Mouse (Mus musculus): Measurements from ENCODE around the gene Gga2.

The Gga2 gene

GRCm38 (mm10) chr7:122012370-122012769, 8.7 kb downstream of the Gga2 start:
- DNase-seq (ENCODE audit: low read depth, low spot score), result no peak

GRCm38 (mm10) chr7:122000396-122000795, 20.6 kb downstream of the Gga2 start:
- no peak for DNase-seq (ENCODE audit: low read depth, low spot score)

GRCm38 (mm10) chr7:121995961-121996360, 25.1 kb downstream of the Gga2 start:
- DNase-seq (ENCODE audit: low read depth, low spot score), result no peak

- DNase-seq (ENCODE audit: low read depth, low spot score), result peak; percentile 80
Measured at GRCm38 (mm10) chr7:121981307-121981871, 39.6 kb downstream of the Gga2 start, which contains the start of gene Cog7. Gene Cog7 (minus strand): TSS chr7:121981711.

- DNase-seq (ENCODE audit: low read depth, low spot score), result peak; percentile 61
Measured at GRCm38 (mm10) chr7:121975031-121975430, 46.0 kb downstream of the Gga2 start.

- DNase-seq (ENCODE audit: low read depth, low spot score), result no peak
Measured at GRCm38 (mm10) chr7:121971698-121972097, 49.3 kb downstream of the Gga2 start.

GRCm38 (mm10) chr7:121970250-121970649, 50.8 kb downstream of the Gga2 start:
- DNase-seq (ENCODE audit: low read depth, low spot score), result no peak

- no peak for DNase-seq (ENCODE audit: low read depth, low spot score)
Measured at GRCm38 (mm10) chr7:121968816-121969215, 52.2 kb downstream of the Gga2 start.

GRCm38 (mm10) chr7:121968242-121968641, 52.8 kb downstream of the Gga2 start:
- DNase-seq (ENCODE audit: low read depth, low spot score), result no peak

- no peak for DNase-seq (ENCODE audit: low read depth, low spot score)
Measured at GRCm38 (mm10) chr7:121966169-121966568, 54.9 kb downstream of the Gga2 start.

- DNase-seq (ENCODE audit: low read depth, low spot score), result peak; percentile 62
Measured at GRCm38 (mm10) chr7:121963883-121964398, 57.1 kb downstream of the Gga2 start.

GRCm38 (mm10) chr7:121962571-121962959, 58.5 kb downstream of the Gga2 start:
- no peak for DNase-seq (ENCODE audit: low read depth, low spot score)

- DNase-seq (ENCODE audit: low read depth, low spot score), result no peak
Measured at GRCm38 (mm10) chr7:121961913-121962570, 59.0 kb downstream of the Gga2 start.

- no peak for DNase-seq (ENCODE audit: low read depth, low spot score)
Measured at GRCm38 (mm10) chr7:121955802-121956201, 65.2 kb downstream of the Gga2 start.

GRCm38 (mm10) chr7:121954891-121955669, 65.9 kb downstream of the Gga2 start:
- peak; percentile 4 for DNase-seq (ENCODE audit: low read depth, low spot score)

GRCm38 (mm10) chr7:121947513-121947912, 73.5 kb downstream of the Gga2 start:
- no peak for DNase-seq (ENCODE audit: low read depth, low spot score)

- no peak for DNase-seq (ENCODE audit: low read depth, low spot score)
Measured at GRCm38 (mm10) chr7:121946196-121946595, 74.8 kb downstream of the Gga2 start.

- no peak for DNase-seq (ENCODE audit: low read depth, low spot score)
Measured at GRCm38 (mm10) chr7:121942371-121942770, 78.7 kb downstream of the Gga2 start.

GRCm38 (mm10) chr7:121941640-121942039, 79.4 kb downstream of the Gga2 start:
- no peak for DNase-seq (ENCODE audit: low read depth, low spot score)

- DNase-seq (ENCODE audit: low read depth, low spot score), result no peak
Measured at GRCm38 (mm10) chr7:121941016-121941415, 80.0 kb downstream of the Gga2 start.

- DNase-seq (ENCODE audit: low read depth, low spot score), result no peak
Measured at GRCm38 (mm10) chr7:121939729-121940128, 81.3 kb downstream of the Gga2 start.

- no peak for DNase-seq (ENCODE audit: low read depth, low spot score)
Measured at GRCm38 (mm10) chr7:121939244-121939643, 81.8 kb downstream of the Gga2 start.
